In the genomic region with DNA sequence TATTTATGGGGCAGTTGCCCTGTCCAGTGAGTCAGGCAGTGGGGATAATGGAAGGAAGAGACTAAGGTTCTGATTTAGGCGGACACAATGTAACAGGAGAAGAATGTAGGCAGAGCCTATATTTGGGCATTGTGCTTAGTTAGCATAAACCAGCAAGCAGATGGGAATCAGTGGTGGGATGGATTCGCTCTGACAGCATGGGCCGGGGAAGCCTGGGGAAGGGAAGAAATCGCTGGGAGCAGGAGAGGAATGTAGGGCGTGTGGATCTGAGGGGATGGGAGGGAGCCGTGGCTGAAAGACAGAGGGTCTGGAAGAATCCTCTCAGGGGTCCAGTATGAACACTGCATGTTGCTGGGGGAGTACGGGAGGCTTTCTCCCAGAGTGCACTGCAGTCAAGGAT, we compare ENCODE assay signal across 10 mouse cellular contexts. TPM values are rescaled to one million over a fixed set of nuclear protein-coding genes. Genes with fewer than 3 reads are reported as not detected.
DNase-seq lines count a peak whose midpoint lies in the region; ATAC-seq and TF ChIP-seq lines count a peak whose summit lies in the region.
"Had no signal": no experiment of that assay in that cellular context is flagged by ENCODE, and none has a peak within 500 bp of the region (broad histone marks: within the 10 kb centered on the region; RNA-seq: fewer than 3 reads in every experiment).

No protein-coding gene starts in this region.

- no peak for ATAC-seq in midbrain, embryonic 14.5 days (ENCODE audit: low FRiP score, low TSS enrichment)
- no peak for ATAC-seq in midbrain, embryonic 13.5 days
- peak; percentile 96 for ATAC-seq in frontal cortex, adult (ENCODE audit: low TSS enrichment)
- ATAC-seq in stomach, embryonic 16.5 days (ENCODE audit: insufficient read depth, low FRiP score) = peak; percentile 60; the same call in 1 of the 2 replicates

- no peaks in the 10 kb centered on the region for H3K36me3 ChIP-seq in midbrain, embryonic 14.5 days (ENCODE audit: control insufficient read depth, insufficient read depth, low read length)
- no peaks in the 10 kb centered on the region for H3K36me3 ChIP-seq in midbrain, embryonic 13.5 days
- H3K36me3 ChIP-seq in stomach, embryonic 16.5 days (ENCODE audit: control insufficient read depth, insufficient read depth, low read length) = no peaks in the 10 kb centered on the region
- H3K36me3 ChIP-seq: limb, embryonic 12.5 days had no signal

- intact Hi-C loops in left cerebral cortex, adult 2 months (cut with DNase I) = loop anchor here (2.0 kb wide), 1 partner anchor 19 kb away; no protein-coding TSS in a partner anchor

- no peaks in the 10 kb centered on the region for H3K27me3 ChIP-seq in midbrain, embryonic 14.5 days (ENCODE audit: control insufficient read depth, insufficient read depth, low read length)
- no peaks in the 10 kb centered on the region for H3K27me3 ChIP-seq in midbrain, embryonic 13.5 days
- no peaks in the 10 kb centered on the region for H3K27me3 ChIP-seq in stomach, embryonic 16.5 days (ENCODE audit: control insufficient read depth, insufficient read depth, low read length)
- H3K27me3 ChIP-seq: limb, embryonic 12.5 days had no signal

- 35% methylated on average over 7 of the region's 7 CpGs for WGBS in midbrain, embryonic 14.5 days
- WGBS in midbrain, embryonic 13.5 days = 41% methylated on average over 7 of the region's 7 CpGs
- 36% methylated on average over 7 of the region's 7 CpGs for WGBS in stomach, embryonic 16.5 days

- peaks cover 4% of the 10 kb centered on the region; the same call in 1 of the 2 replicates for H3K4me1 ChIP-seq in midbrain, embryonic 14.5 days (ENCODE audit: control insufficient read depth, insufficient read depth, low read length)
- no peaks in the 10 kb centered on the region; the same call in 1 of the 2 replicates for H3K4me1 ChIP-seq in midbrain, embryonic 13.5 days (replicated peaks)
- no peaks in the 10 kb centered on the region; the same call in 1 of the 2 replicates for H3K4me1 ChIP-seq in stomach, embryonic 16.5 days (ENCODE audit: control insufficient read depth, insufficient read depth, low read length)

- no peaks in the 10 kb centered on the region for H3K9me3 ChIP-seq in midbrain, embryonic 14.5 days (ENCODE audit: control insufficient read depth, low read length)
- H3K9me3 ChIP-seq in midbrain, embryonic 13.5 days = no peaks in the 10 kb centered on the region
- H3K9me3 ChIP-seq in stomach, embryonic 16.5 days (replicated peaks; ENCODE audit: control insufficient read depth, low read length) = no peaks in the 10 kb centered on the region
- H3K9me3 ChIP-seq: limb, embryonic 12.5 days had no signal

- no peak overlapping the region for H3K27ac ChIP-seq in midbrain, embryonic 14.5 days (replicated peaks; ENCODE audit: low read depth, low read length)
- no peak overlapping the region for H3K27ac ChIP-seq in midbrain, embryonic 13.5 days
- H3K27ac ChIP-seq in left cerebral cortex, adult 2 months = peak overlapping the region; percentile 89
- no peak overlapping the region for H3K27ac ChIP-seq in stomach, embryonic 16.5 days (ENCODE audit: low read length)
- H3K27ac ChIP-seq: limb, embryonic 12.5 days had no signal

- no peak overlapping the region for H3K9ac ChIP-seq in midbrain, embryonic 14.5 days (replicated peaks; ENCODE audit: low read length)
- no peak overlapping the region for H3K9ac ChIP-seq in midbrain, embryonic 13.5 days (replicated peaks)
- H3K9ac ChIP-seq in stomach, embryonic 16.5 days (ENCODE audit: low read length) = no peak overlapping the region
- H3K9ac ChIP-seq: limb, embryonic 12.5 days had no signal

- no peak for TF ChIP-seq CTCF in left cerebral cortex, adult 2 months (IDR thresholded peaks at IDR 0.05)

- H3K4me3 ChIP-seq in midbrain, embryonic 14.5 days (replicated peaks; ENCODE audit: low read depth, low read length) = no peak overlapping the region
- H3K4me3 ChIP-seq in midbrain, embryonic 13.5 days (replicated peaks) = no peak overlapping the region
- H3K4me3 ChIP-seq in left cerebral cortex, adult 2 months = no peak overlapping the region
- no peak overlapping the region for H3K4me3 ChIP-seq in stomach, embryonic 16.5 days (replicated peaks; ENCODE audit: low read length)
- H3K4me3 ChIP-seq: limb, embryonic 12.5 days had no signal

- peak; percentile 26 for DNase-seq in midbrain, embryonic 14.5 days
- peak; percentile 21 to 64 for DNase-seq in left cerebral cortex, adult 2 months (ENCODE audit: extremely low spot score in 1 of 2, low spot score in 2 of 2)
- DNase-seq in Muller cell, postnatal 12 days (ENCODE audit: inconsistent ontology term) = no peak
- DNase-seq in adipocyte (ENCODE audit: low spot score) = no peak
- DNase-seq in heart, adult 18-20 months = no peak
- DNase-seq: thymus, postnatal 25 days had no signal

- H3K4me2 ChIP-seq in midbrain, embryonic 14.5 days (ENCODE audit: low read length) = no peak overlapping the region
- no peak overlapping the region for H3K4me2 ChIP-seq in midbrain, embryonic 13.5 days (replicated peaks)
- no peak overlapping the region for H3K4me2 ChIP-seq in stomach, embryonic 16.5 days (ENCODE audit: low read depth, low read length)
- H3K4me2 ChIP-seq: limb, embryonic 12.5 days had no signal

RNA-seq across cellular contexts. Expression of gene Atp1a1, which starts 49.0 kb away (rescaled TPM):
- 80.9 and 84.7 TPM in 2 replicates for polyA plus RNA-seq in midbrain, embryonic 14.5 days (2014; fragmentation: Nextera tagmentation; extraction: Ambion mirVana)
- 37.8 and 40.6 TPM in 2 replicates for polyA plus RNA-seq in midbrain, embryonic 13.5 days (2015; fragmentation: Nextera tagmentation; extraction: Ambion mirVana)
- 1,000 to 10,000 TPM; 1,018 to 1,116 TPM for total RNA-seq in left cerebral cortex, adult 2 months (2021)
- polyA plus RNA-seq in stomach, embryonic 16.5 days (2015; fragmentation: Nextera tagmentation; extraction: Ambion mirVana) = 149 and 158 TPM in 2 replicates
- 100 to 1,000 TPM; 711 to 790 TPM for total RNA-seq in heart, adult 18-20 months (2021)

Comparison
In these comparisons a context has a peak if more than half of its experiments do, and no peak if none do; other contexts are left out.
1. ATAC-seq: peak in frontal cortex, adult (single experiment) and stomach, embryonic 16.5 days (single experiment); none in midbrain, embryonic 14.5 days (single experiment) and midbrain, embryonic 13.5 days (single experiment).
2. DNase-seq: peak in midbrain, embryonic 14.5 days (single experiment) and left cerebral cortex, adult 2 months (2 of 2); none in Muller cell, postnatal 12 days (single experiment), adipocyte (single experiment) and heart, adult 18-20 months (0 of 2).